Mouse (Mus musculus) megakaryocyte, adult 5-6 weeks (primary cell): Measurements from ENCODE around the gene Aldoart2. TPM values are rescaled to one million over a fixed set of nuclear protein-coding genes. Genes with fewer than 3 reads are reported as not detected.
"Not testable (repeated sequence)": the region's sequence is repeated elsewhere in the genome, so short reads cannot be mapped to it uniquely, and the experiment has no call there.

Experiments
- ATAC-seq: 2 replicates; pipeline ENCODE4 v1.8.0; 2016; ENCODE audit warnings: mild to moderate bottlenecking, inconsistent platforms; ENCODE audit not compliant: poor library complexity, severe bottlenecking
- total RNA-seq, 2 experiments: library from RNA; stranded (forward) in 1 of 2; stranded (reverse) in 1 of 2; fragments of 153-499, 151-499 nt in 1 of 2; fragments of 221-1000, 200-1000 nt in 1 of 2; gene quantifications; 2 replicates each; pipeline versions ENCODE4 v1.2.3 to v1.2.4; 2015 to 2017

The Aldoart2 gene
- total RNA-seq (2015) (not detected in 2 replicates), total RNA-seq (2017) (not detected in 2 replicates)

DNA sequence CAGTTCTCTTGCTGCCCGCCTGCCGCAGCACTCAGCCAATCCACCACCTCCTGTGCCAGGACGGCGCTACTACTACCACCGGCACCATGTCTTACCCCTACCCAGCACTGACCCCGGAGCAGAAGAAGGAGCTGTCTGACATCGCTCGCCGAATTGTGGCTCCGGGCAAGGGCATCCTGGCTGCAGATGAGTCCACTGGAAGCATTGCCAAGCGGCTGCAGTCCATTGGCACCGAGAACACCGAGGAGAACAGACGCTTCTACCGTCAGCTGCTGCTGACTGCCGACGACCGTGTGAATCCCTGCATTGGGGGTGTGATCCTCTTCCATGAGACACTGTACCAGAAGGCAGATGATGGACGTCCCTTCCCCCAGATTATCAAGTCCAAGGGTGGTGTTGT lies at the start of gene Aldoart2:
Aldoart2 (plus strand) TSS at position 34 of the 400 bp plus-strand sequence.
- no peak for ATAC-seq

DNA sequence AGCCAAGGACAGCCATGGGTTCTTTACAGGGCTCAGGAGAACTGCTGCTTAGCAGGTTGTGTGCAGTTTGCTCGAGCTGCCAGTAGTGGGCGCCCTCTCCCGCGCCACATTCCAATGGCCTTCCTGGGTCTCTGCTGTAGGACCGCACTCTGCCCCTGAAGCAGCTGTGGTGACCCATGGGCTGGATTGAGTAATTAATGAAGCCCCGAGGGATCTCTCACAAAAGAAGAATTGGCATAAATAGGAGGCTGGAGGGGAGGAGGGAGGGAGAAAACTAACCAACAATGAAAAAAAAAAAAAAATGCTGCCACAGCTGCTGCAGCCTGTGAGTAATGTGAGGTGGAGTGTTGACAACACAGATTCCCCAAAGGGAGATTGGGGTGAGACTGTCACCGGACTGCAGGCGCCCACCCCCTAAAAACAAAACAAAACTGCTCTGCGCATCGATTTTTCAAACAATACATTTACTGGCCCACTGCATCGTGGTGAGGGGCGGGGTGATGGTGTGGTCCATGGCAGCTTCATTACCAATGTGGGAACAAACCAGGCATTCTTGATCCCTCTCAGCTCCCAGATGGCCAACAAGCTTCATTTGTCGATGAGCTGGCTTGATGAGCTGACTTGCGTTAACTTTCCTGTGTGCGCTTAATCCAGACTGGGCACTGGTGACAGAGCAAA lies 46.8 kb upstream of the Aldoart2 start:
- ATAC-seq: peak; percentile 66; the same call in 1 of the 2 replicates

GRCm38 (mm10) chr12:55526983-55527752 lies 37.9 kb upstream of the Aldoart2 start:
- no peak for ATAC-seq

- ATAC-seq: no peak
Observed at GRCm38 (mm10) chr12:55536537-55537135, 28.4 kb upstream of the Aldoart2 start.

DNA sequence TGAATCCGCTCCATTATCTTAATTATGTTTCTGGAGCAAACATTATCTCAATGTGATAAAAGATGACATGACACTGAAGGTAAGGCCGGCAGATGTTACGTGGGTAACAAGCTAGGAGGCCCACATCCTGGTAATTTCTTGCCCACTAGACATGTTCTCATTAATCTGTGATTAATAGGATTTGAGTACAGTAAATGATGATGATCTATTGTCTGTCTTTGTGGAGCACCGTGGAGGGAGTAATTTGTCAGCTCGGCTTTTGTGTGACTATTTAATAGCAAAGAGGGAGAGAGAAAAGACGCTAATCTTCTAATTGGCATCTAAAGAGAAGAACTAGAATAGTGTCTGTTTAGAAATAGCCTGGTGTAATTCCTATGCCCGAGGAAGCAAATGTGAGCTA lies 27.3 kb upstream of the Aldoart2 start:
- no peak for ATAC-seq

- ATAC-seq: no peak
Observed at GRCm38 (mm10) chr12:55538328-55538971, 26.6 kb upstream of the Aldoart2 start.

- ATAC-seq: no peak
Observed at GRCm38 (mm10) chr12:55539157-55539556, 25.9 kb upstream of the Aldoart2 start.

- ATAC-seq: not testable (repeated sequence)
Observed at GRCm38 (mm10) chr12:55554901-55555300, 10.1 kb upstream of the Aldoart2 start.

- ATAC-seq: no peak
Observed at GRCm38 (mm10) chr12:55557866-55558265, 7.2 kb upstream of the Aldoart2 start.

DNA sequence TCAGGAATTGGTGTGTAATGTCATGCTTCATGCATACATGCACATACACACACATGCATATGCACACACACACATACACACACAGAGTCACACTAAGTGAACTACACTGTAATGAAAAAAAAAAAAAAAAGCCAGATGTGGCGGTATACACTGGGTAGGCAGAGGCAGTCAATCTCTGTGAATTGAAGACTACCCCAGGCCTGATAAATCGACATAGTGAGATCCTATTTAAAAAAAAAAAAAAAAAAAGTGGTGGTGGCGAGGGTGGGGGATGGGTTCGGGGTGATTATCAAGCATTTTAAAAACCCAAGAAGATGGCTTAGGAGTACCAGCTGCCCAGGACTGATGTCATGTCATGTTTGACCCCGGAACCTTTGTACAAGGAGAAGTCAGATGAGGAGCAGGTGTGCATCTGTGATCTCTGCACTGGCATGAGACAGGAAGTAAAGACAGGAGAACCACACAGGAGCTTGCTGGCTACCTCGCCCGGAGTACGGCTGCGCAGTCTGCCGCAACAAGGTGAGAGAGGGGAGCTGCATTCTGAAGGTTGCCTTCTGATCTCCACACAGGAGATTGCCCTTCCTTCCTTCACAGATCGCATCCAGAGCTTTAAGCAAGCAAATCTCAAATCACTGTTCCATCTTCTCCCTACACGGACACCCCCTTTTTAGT lies 5.7 kb upstream of the Aldoart2 start:
- no peak for ATAC-seq

DNA sequence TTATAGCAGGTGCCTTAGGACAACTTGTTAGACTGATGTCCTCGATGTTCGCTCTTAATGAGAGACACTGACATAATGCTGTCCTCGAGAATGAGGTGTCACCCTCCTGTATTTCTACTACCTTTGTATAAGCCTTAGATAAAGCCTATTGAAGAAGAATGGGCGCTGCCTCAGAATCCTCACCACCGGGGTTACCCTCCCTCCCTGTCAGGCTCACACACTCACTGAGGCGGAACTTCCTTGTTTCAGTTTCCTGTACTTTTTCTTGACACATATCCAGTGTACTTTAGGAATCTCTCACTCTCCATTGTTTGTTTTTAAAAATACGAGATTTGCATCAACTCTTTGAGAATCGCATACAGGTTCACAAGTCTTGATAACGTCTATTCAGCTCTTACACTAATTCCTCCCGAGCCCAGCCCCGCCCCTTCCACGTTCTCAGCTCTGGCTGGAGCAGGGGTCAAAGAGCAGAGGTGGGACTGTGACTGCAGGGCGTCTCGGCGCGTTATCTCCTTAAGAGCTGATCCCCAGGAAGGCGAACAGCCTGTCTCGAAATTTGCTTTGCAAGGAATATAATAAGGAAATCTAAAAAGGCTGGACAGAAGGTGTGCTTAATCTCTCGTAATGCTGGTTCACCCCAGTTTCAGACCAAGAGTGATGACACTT lies 4.9 kb upstream of the Aldoart2 start:
- ATAC-seq: peak; percentile 91

DNA sequence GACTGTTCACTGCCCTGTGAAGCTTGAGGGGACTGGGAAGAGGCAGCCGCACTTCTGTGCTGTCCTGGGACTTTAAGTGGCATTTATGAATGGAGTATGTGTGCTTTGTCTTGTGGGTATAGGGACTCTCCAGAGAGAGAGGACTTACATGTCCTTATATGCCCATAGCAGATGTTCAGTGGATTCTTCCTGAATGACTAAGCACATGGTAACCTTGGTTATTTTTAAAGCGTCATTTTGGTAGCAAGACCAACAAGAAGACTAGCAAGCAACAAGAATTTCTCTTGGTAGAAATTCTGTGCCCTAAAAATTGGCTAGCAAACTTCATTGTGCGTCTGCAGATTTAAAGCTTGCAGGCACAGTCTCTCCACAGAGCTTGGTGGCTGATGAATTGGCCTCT lies 1.3 kb upstream of the Aldoart2 start:
- no peak for ATAC-seq

DNA sequence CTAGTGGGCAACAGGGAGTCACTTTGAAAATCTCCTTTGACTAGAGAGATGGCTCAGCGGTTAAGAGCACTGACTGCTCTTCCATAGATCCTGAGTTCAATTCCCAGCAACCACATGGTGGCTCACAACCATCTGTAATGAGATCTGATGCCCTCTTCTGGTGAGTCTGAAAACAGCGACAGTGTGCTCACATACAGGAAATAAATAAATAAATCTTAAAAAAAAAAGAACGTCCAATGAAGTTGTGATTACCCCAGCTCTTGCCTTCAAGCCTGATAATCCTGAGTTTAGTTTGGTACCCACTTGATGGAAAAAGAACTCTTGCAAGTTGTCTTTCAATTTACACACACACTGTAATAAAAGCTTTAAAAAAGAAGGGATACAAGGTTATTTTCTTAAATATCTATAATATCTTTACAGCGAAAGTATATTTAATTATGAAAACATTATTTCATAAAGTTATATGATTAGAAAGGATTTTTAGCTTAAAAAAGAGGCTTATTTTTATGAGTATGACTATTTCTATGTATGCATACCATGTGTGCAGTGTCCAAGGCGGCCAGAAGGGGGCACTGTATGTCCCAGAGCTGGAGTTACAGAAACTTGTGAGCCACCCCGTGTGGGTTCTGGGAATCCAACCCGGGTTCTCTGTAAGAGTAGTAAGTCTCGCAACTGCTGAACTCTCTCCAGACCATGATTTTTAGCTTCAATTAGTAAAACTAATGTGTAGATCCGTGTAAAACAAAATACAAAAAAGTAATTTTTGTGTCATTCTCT lies 664 bp upstream of the Aldoart2 start:
- ATAC-seq: no peak

GRCm38 (mm10) chr12:55565867-55566266 lies 828 bp downstream of the Aldoart2 start:
- no peak for ATAC-seq

DNA sequence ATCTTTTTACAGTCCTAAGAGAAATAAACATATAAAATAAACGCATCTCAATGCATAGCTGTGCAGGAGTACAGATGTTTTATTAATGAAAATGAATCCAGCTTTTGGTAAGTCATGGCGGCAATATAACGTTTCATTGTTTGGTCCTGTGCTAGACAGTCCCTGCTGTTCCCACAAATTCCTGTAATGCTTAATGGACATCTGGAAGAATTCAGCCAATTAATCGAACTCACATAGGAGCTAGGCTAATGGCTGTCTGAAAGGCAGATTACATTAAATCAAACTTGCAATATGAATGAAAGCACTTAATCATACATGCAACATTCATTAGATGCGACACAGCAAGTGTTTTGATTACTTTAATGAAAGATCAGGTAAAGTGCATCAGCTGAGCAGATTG lies 1.8 kb downstream of the Aldoart2 start:
- ATAC-seq: no peak

DNA sequence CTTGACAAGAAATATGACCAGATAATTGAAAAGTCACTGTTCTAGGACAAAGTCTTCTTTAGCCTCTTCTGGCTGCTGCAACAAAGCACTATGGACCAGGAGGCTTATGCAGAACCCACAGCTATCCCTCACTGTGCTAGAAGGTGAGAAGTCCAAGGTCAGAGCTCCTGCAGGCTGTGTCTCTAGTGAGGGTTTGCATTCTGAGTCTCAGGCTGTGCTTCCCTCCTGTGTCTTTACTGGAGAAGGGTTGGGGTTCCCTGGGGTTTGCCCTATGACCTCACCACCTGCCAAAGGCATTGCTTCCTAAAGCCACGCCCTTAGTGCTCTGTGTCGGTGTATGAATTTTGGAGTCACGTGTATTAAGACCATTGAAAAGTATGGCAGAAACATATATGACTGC lies 3.4 kb downstream of the Aldoart2 start:
- ATAC-seq: no peak

DNA sequence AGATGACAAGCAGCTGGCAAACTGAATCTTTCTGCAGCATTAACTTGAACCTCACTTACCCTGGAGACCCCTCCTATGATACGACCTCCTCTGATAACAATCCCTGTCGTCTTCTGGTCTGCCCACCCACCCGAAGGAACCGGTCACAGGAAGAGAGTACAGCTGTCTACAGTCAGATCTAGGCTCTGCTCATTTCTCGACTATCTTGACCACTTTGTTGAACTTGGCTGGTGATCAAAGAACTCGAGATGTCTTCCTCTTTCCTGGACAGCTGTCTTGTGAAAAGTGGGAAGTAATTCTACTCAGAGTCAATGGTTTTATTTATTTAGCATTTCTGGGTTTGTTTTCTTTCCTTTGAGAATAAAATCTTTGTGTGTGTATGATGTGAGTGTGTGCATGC lies 4.6 kb downstream of the Aldoart2 start:
- ATAC-seq: no peak

- ATAC-seq: no peak
Observed at GRCm38 (mm10) chr12:55570646-55571045, 5.6 kb downstream of the Aldoart2 start.

GRCm38 (mm10) chr12:55571181-55571580 lies 6.1 kb downstream of the Aldoart2 start:
- no peak for ATAC-seq
